Mouse (Mus musculus) erythroblast, adult 5-6 weeks (primary cell): ENCODE results near the gene Phb. TPM values are rescaled to one million over a fixed set of nuclear protein-coding genes. Genes with fewer than 3 reads are reported as not detected.
"Not testable (repeated sequence)": the region's sequence is repeated elsewhere in the genome, so short reads cannot be mapped to it uniquely, and the experiment has no call there.

Source experiments
- ATAC-seq: replicated peaks from 2 replicates; pipeline ENCODE4 v1.8.0; 2016; ENCODE audit warnings: moderate number of reproducible peaks, mild to moderate bottlenecking, moderate TSS enrichment, inconsistent platforms; ENCODE audit not compliant: poor library complexity, low FRiP score, severe bottlenecking
- total RNA-seq, 2 experiments: library from RNA; stranded (forward) in 1 of 2; stranded (reverse) in 1 of 2; fragments of 150-400 nt in 1 of 2; fragments of 200-764, 138-1000 nt in 1 of 2; gene quantifications; 2 replicates each; pipeline versions ENCODE4 v1.2.3 to v1.2.4; 2015 to 2017; ENCODE audit warnings: low replicate concordance in 2 of 2

The Phb gene
- total RNA-seq, 2 experiments from 2014 or later, result 20.3 to 30.6 TPM

- ATAC-seq, result no peak
Measured at GRCm38 (mm10) chr11:95649560-95649959, 17.2 kb upstream of the Phb start.

- ATAC-seq, result no peak
Measured at GRCm38 (mm10) chr11:95650001-95650400, 16.8 kb upstream of the Phb start.

DNA sequence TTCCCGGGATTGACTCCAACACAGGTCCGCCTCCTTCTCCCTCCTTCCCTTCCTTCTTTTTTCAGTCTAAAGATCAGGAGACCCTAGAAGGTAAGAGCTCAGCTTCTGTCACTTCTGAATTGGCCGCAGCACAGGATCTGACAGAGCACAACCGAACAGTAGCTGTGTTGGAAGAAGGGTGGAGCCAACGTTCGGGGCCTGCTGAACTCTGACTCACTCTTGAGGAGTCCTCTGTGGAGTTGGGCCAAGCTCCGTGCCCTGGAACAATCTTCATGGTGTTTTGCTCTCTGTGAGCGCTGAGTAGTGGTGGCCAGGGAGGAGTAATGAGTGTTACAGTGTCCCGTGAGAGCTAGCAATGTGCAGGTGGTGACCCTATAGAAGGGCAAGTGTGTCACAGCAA, 15.8 kb upstream of the Phb start:
- ATAC-seq, result no peak

DNA sequence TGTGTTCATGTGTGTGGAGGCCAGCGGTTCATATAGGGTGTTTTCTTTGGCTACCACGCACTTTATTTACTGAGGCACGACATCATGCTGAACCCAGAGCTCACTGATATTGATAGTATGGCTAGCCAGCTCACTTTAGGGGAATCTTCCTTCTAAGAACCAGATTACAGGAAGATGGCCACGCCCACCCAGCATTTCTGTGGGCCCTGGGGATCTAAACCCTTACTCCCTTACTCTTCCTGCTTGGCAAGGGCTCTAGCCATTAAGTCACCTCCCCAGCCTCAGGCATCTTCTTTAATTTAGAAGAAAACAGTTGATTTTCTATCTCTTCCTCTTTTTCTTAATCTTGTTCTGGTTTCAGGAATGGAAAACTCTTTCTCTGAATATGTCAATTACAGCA, 9.3 kb upstream of the Phb start:
- ATAC-seq, result no peak

GRCm38 (mm10) chr11:95667177-95667576, 420 bp downstream of the Phb start:
- ATAC-seq, result peak; percentile 53

DNA sequence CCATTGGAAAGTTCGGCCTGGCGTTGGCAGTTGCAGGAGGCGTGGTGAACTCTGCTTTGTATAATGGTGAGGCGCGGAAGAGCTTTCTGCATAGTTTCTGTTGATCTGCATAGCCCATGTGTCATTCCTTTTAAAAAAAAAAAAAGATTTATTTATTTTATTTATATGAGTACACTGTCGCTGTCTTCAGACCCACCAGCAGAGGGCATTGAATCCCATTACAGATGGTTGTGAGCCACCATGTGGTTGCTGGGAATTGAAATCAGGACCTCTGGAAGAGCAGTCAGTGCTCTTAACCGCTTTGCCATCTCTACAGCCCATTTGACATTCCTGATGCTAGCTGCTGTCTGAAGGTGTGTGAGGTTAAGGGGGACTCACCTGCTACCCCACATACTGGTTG, 1.3 kb downstream of the Phb start:
- ATAC-seq, result not testable (repeated sequence)

- no peak for ATAC-seq
Measured at GRCm38 (mm10) chr11:95675498-95675897, 8.7 kb downstream of the Phb start.

- ATAC-seq, result no peak
Measured at GRCm38 (mm10) chr11:95676307-95676706, 9.6 kb downstream of the Phb start.

- no peak for ATAC-seq
Measured at GRCm38 (mm10) chr11:95677925-95678701, 11.4 kb downstream of the Phb start.

DNA sequence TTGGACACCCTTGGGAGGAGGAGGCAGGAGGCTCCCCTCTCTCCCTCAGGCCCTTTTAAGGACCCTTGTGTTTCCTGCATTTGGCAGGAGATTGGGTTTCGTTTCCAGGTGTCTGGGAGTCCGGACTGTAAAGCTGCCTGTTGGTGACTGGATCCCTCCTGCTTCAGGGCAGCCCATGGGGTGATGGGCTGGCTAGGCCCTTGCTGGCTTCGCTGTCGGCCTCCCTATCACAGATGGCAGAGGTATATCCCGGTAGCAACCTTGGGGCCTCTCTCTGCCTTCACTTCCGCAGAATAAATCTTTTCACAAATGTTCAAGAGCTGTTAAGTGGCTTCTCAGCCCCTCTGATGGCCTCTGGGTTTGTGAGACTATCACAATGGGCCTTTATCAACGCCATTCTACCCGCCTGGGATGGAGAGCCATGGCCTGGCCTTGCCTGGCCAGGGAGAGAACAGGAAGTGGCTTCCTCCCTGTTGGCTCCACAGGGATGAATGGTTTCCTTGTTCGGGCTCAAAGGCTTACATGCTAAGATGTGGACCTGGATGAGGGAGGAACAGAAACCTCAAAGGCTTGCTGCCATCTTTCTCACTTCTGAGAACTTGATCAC, 15.3 kb downstream of the Phb start:
- ATAC-seq, result no peak

DNA sequence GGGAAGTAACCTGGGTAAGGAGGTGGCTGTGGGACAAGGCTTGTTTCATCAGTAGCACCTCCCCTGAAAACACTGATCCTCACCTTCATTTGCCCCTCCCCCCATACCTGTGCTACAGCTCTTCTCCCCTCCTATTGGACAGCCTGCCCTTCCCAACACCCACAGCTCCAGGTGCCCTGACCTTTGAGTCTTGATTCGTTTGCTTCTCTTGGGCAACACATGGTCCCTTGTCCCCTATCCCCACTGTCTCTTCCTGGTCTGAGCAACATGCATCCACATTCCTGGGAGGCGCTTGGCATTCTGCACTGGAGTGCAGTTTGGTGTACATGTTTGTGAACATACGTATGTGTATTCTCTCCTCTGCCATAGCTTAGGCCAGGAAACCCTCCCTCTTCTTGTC, 16.2 kb downstream of the Phb start:
- no peak for ATAC-seq

DNA sequence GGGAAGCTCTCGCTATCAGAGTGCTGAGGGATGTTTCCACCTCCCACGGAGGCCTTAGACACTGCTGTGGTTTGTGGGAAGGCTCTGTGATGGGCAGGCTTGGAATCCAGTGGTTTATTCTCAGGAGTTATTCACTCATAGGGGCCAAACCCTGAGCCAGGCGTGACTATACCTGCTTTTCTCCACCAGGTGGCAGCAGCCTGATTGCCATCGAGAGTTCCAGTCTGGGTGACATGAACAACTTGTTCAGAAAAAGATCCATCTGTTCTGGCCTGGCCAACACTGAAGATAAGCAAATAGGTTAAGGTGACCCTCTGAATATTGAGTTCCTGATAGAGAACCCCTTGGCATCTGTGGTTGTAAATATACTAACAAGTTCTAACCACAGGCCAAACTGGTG, 19.3 kb downstream of the Phb start:
- peak; percentile 59 for ATAC-seq

DNA sequence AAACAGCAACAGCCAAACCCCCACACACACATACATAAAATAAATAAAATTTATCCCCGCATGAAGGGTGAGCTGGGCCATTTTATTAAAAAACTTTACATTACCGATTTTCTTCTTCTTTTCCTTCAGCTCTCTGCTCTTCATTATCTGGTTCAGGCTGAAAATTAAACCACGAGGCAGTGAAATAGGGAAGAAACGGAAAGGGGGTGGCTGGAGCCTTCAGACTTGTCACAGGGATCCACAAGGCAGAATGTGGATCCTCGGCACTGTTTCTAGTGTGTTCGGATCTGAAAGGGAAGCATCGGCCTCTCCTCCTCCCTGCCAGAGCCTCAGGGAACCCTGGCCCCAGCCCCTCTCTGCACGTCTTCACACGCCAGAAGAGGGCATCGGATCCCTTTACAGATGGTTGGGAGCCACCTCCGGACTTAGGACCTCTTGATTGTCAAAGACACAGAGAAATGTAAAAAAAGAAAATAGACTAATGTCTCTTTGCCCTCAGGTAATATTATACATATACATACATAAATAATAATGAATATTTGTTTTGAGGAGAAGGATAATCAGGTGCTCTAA, 20.4 kb downstream of the Phb start:
- ATAC-seq, result no peak

GRCm38 (mm10) chr11:95688515-95688914, 21.8 kb downstream of the Phb start:
- ATAC-seq, result peak; percentile 55

DNA sequence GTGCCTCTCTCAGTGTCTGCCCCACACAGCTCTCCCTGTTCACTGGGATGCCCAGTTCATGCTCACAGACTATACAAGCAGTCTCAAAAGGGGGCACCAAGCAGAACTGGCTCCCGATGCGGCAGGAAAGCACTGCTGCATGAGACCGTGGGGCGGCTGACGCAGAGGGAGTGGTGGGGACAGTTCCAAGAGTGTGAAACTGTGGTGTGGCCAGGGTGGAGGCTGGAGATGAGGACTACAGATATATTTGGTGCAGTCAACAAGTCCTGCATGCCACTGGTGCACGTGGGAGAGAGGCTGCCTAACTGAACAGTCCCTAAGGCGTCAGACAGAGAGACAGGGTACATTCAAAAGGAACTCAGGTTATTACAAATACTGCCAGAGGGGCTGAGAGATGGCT, 22.2 kb downstream of the Phb start:
- ATAC-seq, result peak; percentile 85

GRCm38 (mm10) chr11:95689544-95689943, 22.8 kb downstream of the Phb start:
- ATAC-seq, result no peak

DNA sequence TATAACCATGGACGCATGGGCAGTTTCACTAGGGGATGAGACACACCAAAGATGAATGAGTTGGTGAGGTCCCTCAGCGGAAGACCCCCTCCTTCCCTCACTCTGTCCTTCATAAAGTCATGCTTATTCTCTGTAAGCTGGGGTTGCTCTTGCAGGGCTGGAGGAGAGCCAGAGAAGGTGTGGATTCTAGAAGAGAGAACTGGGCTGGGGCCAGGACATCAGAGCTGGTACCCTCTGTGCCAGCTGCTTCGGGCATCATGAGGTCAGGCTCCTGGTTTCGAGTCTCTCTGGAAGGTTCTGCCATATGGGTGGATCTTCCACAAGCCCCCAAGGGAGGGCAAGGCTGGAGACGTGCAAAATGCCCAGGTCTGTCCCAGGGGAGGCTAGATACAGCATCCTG, 31.8 kb downstream of the Phb start:
- no peak for ATAC-seq

GRCm38 (mm10) chr11:95700778-95701739, 34.3 kb downstream of the Phb start:
- ATAC-seq, result peak; percentile 62

GRCm38 (mm10) chr11:95704032-95704969, 37.5 kb downstream of the Phb start:
- no peak for ATAC-seq
